Mouse (Mus musculus): ENCODE measurements around the gene Hs3st5.

DNA sequence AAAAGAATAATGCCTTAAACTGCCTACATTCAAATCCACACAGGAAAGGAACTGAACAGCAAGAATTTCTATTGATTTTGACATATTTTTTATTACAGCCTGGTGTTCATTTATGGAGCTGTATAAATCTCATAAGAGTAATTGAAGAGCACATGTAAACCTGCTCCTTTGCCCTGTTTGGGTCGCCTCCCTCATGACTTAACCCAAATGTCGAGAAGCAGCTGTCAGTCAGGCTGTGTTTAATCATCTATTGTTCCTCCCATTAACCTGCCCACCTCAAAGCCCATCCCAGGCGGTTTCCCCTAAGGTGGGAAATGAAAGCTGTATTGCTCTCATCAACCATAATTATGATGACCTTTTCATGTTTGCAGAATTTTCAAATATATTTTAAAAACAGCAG, 65.9 kb downstream of the Hs3st5 start:
- no peak for TF ChIP-seq POLR2A (IDR thresholded peaks at IDR 0.05; ENCODE audit: borderline replicate concordance, extremely low read depth, low read depth, low read length)
- TF ChIP-seq CTCF (IDR thresholded peaks at IDR 0.05; ENCODE audit: insufficient read depth, low read length) = no peak
